Mouse (Mus musculus) frontal cortex, adult 2 months (tissue): Measurements from ENCODE around the gene Zfp235. TPM values are rescaled to one million over a fixed set of nuclear protein-coding genes. Genes with fewer than 3 reads are reported as not detected.

Source experiments
- DNase-seq, 2 experiments: peaks; one replicate each; pipeline ENCODE4 v3.0.0; 2022; ENCODE audit warnings: low spot score in 1 of 2; ENCODE audit errors: extremely low spot score in 1 of 2
- polyA plus RNA-seq: library from polyadenylated mRNA; depleted of rRNA; stranded (reverse); fragments of >200 nt; gene quantifications from 2 replicates; pipeline ENCODE4 v1.2.3, GENCODE M21; 2012; rRNA removed

Gene Zfp235
- 17.5 and 18.6 TPM in 2 replicates for polyA plus RNA-seq

GRCm38 (mm10) chr7:24133996-24134828 lies at the start of gene Zfp235:
Zfp235 (plus strand) TSS chr7:24134169.
- DNase-seq = peak; percentile 90 to 94

GRCm38 (mm10) chr7:24086871-24087270 lies 47.1 kb upstream of the Zfp235 start:
- no peak for DNase-seq

GRCm38 (mm10) chr7:24087485-24088125 lies 46.4 kb upstream of the Zfp235 start:
- DNase-seq = no peak

GRCm38 (mm10) chr7:24104403-24104802 lies 29.6 kb upstream of the Zfp235 start:
- DNase-seq = no peak

GRCm38 (mm10) chr7:24105144-24105703 lies 28.7 kb upstream of the Zfp235 start:
- no peak for DNase-seq

GRCm38 (mm10) chr7:24110839-24111238 lies 23.1 kb upstream of the Zfp235 start:
- DNase-seq = no peak

- no peak for DNase-seq
Observed at GRCm38 (mm10) chr7:24111772-24112155, 22.2 kb upstream of the Zfp235 start.

- DNase-seq = peak; percentile 81 to 91
Observed at GRCm38 (mm10) chr7:24112156-24112856, 21.7 kb upstream of the Zfp235 start, which contains the start of gene Zfp112. Zfp112 (plus strand) TSS chr7:24112314.

- peak; percentile 15 to 52 for DNase-seq
Observed at GRCm38 (mm10) chr7:24113001-24113400, 21.0 kb upstream of the Zfp235 start.

GRCm38 (mm10) chr7:24116655-24117054 lies 17.3 kb upstream of the Zfp235 start:
- no peak for DNase-seq

- peak in 1 of 2 experiments; percentile 15 for DNase-seq
Observed at GRCm38 (mm10) chr7:24133425-24133995, 459 bp upstream of the Zfp235 start.

GRCm38 (mm10) chr7:24142566-24142965 lies 8.6 kb downstream of the Zfp235 start:
- no peak for DNase-seq

GRCm38 (mm10) chr7:24153272-24153671 lies 19.3 kb downstream of the Zfp235 start:
- no peak for DNase-seq

- no peak for DNase-seq
Observed at GRCm38 (mm10) chr7:24172191-24172590, 38.2 kb downstream of the Zfp235 start.

- DNase-seq = peak; percentile 28 to 81
Observed at GRCm38 (mm10) chr7:24174618-24175336, 40.8 kb downstream of the Zfp235 start, which contains the start of gene Zfp114. Zfp114 (plus strand) TSS chr7:24175060.

GRCm38 (mm10) chr7:24175337-24175711 lies 41.4 kb downstream of the Zfp235 start:
- no peak for DNase-seq

- DNase-seq = no peak
Observed at GRCm38 (mm10) chr7:24187611-24188010, 53.6 kb downstream of the Zfp235 start.

- no peak for DNase-seq
Observed at GRCm38 (mm10) chr7:24188901-24189570, 55.1 kb downstream of the Zfp235 start.

GRCm38 (mm10) chr7:24189571-24189944 lies 55.6 kb downstream of the Zfp235 start:
- DNase-seq = no peak
